Comparison of ENCODE assay signal across 8 mouse cellular contexts in the genomic region with DNA sequence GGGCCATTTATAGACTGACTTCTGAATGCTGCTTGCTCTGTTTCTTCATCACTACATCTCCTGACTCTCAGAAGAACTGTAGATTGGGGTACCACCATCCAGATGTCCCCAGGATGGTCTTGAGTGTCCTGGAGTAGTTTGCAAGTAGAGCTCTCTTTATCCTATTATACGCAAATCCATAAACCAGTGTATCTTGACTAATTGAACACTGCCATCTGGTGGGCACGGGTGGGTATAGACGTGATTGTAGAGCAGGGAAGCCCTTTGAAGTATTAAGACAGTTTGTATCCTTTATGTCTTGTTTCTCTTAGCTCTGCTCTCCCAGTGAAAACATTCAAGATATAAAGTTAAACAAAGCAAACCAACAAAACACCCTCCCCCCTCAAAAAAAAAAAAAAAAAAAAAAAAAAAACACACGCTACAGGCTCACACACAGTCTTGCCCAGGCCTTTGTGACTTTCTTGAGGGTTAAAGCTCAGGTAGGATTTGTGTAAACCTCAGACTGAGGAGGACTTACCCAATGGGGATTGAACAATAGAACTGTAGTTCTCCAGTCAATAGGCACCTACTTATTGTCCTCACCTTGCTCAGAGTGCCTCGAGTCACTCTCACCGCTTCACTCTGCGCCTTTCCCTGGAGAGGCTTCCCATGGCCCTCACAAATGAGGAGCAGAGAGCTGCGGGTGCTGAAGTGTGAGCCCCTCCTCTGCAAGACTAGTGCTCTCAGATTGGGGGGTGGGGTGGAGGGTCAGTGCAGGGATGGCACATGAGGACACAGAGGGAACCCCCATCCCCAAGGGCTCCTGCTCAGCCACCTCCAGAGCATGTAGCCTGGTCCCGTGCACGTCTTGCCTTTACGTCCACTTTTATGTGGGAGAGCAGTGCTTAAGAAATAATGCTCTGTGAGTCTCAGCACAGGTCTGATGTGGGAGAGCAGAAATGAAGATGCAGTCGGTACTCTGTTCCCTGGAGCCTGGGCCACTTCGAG. TPM values are rescaled to one million over a fixed set of nuclear protein-coding genes. Genes with fewer than 3 reads are reported as not detected.
A peak's percentile ranks its signal among the peaks of the same experiment; 100 is the strongest.
DNase-seq lines count a peak whose midpoint lies in the region; ATAC-seq and TF ChIP-seq lines count a peak whose summit lies in the region.

No protein-coding gene starts in this region.

- in situ Hi-C loops in ES-E14 (cut with MboI; ENCODE audit: low sequenced_read_pairs in 2 of 2, unreplicated experiment in 2 of 2) = no loop called here

- H3K36me3 ChIP-seq in ES-E14 (ENCODE audit: control insufficient read depth, insufficient read depth, low read length, poor library complexity, severe bottlenecking) = no peaks in the 10 kb centered on the region
- no peaks in the 10 kb centered on the region for H3K36me3 ChIP-seq in embryonic facial prominence, embryonic 15.5 days

- no peak for ATAC-seq in embryonic facial prominence, embryonic 15.5 days (ENCODE audit: insufficient number of reproducible peaks, low FRiP score, low TSS enrichment, low read depth)
- peak; percentile 65 to 76; a peak in 3 of 4 replicates for ATAC-seq in hematopoietic stem cell, adult 5-6 weeks (replicated peaks in 1 of 2; ENCODE audit: insufficient read depth in 1 of 2, low FRiP score in 2 of 2, low TSS enrichment in 1 of 2, low read depth in 1 of 2, poor library complexity in 2 of 2, severe bottlenecking in 2 of 2)

- no peaks in the 10 kb centered on the region for H3K9me3 ChIP-seq in ES-E14 (ENCODE audit: control insufficient read depth, insufficient read depth, low read depth, low read length)
- H3K9me3 ChIP-seq in embryonic facial prominence, embryonic 15.5 days (replicated peaks) = no peaks in the 10 kb centered on the region

- peaks cover 0 to 9% of the 10 kb centered on the region in 2 experiments; a peak in 1 of 4 replicates for H3K4me1 ChIP-seq in ES-E14 (ENCODE audit: control insufficient read depth in 2 of 2, insufficient read depth in 2 of 2, low read length in 2 of 2, poor library complexity in 1 of 2)
- H3K4me1 ChIP-seq in embryonic facial prominence, embryonic 15.5 days = peaks cover 26% of the 10 kb centered on the region

- no peaks in the 10 kb centered on the region for H3K27me3 ChIP-seq in embryonic facial prominence, embryonic 15.5 days

- no peak overlapping the region for H3K4me2 ChIP-seq in embryonic facial prominence, embryonic 15.5 days (replicated peaks)

- H3K9ac ChIP-seq in ES-E14 (ENCODE audit: insufficient read depth, low read depth, low read length, poor library complexity, severe bottlenecking) = no peak overlapping the region
- no peak overlapping the region for H3K9ac ChIP-seq in embryonic facial prominence, embryonic 15.5 days

- no peak overlapping the region for H3K4me3 ChIP-seq in ES-E14 (ENCODE audit: insufficient read depth in 1 of 2, low read depth in 1 of 2, low read length in 2 of 2, poor library complexity in 1 of 2, severe bottlenecking in 1 of 2)
- H3K4me3 ChIP-seq in embryonic facial prominence, embryonic 15.5 days (replicated peaks) = no peak overlapping the region

- peak; percentile 75 for DNase-seq in ES-E14 (ENCODE audit: low read depth, low spot score)
- DNase-seq in adrenal gland, postnatal 4 days (ENCODE audit: low spot score in 2 of 2) = peak; percentile 7 to 32
- DNase-seq in layer of hippocampus, postnatal 10 days (ENCODE audit: low spot score in 2 of 2) = peak; percentile 83 to 85
- peak; percentile 88 for DNase-seq in lung, postnatal 36 days
- DNase-seq in right cerebral cortex, adult 18-20 months = peak; percentile 77
- peak; percentile 26 for DNase-seq in urinary bladder, adult 2 months (ENCODE audit: low spot score)

- H3K27ac ChIP-seq in ES-E14 (ENCODE audit: insufficient read depth, low read depth, low read length, poor library complexity, severe bottlenecking) = no peak overlapping the region
- peak overlapping the region; percentile 80 for H3K27ac ChIP-seq in embryonic facial prominence, embryonic 15.5 days (replicated peaks)

- 61% methylated on average over 13 of the region's 13 CpGs for WGBS in embryonic facial prominence, embryonic 15.5 days

TF ChIP-seq in ES-E14, 5 proteins besides CTCF, POLR2A, EP300 and RAD21:
- TF ChIP-seq MAFK (IDR thresholded peaks at IDR 0.05; ENCODE audit: insufficient read depth, low read depth, low read length) (no peak), ZC3H11A (IDR thresholded peaks at IDR 0.05; ENCODE audit: borderline replicate concordance, low read depth, low read length) (peak; percentile 86), CHD2 (IDR thresholded peaks at IDR 0.05; ENCODE audit: low read depth, low read length) (no peak), HCFC1 (IDR thresholded peaks at IDR 0.05; ENCODE audit: borderline replicate concordance, insufficient read depth, low read length) (no peak), ZNF384 (IDR thresholded peaks at IDR 0.05; ENCODE audit: low read depth, low read length) (peak; percentile 56; the same call in 1 of the 2 replicates)

RNA-seq across cellular contexts. Expression of gene Zfp518b, which starts 51.9 kb away (rescaled TPM):
- 31.0 and 34.0 TPM in 2 replicates for total RNA-seq in ES-E14 (2012; rRNA removed)
- 10 to 100 TPM; 11.1 to 12.3 TPM for total RNA-seq in adrenal gland, postnatal 4 days (2021)
- 17.5 and 18.6 TPM in 2 replicates for polyA plus RNA-seq in embryonic facial prominence, embryonic 15.5 days (2015; fragmentation: Nextera tagmentation; extraction: Ambion mirVana)
- total RNA-seq in hematopoietic stem cell, adult 5-6 weeks (2017) = 4.7 and 6.1 TPM in 2 replicates
- 10 to 100 TPM; 24.3 to 24.7 TPM for total RNA-seq in layer of hippocampus, postnatal 10 days (2021)
- polyA plus RNA-seq in urinary bladder, adult 2 months (2012; rRNA removed) = 2.5 and 3.3 TPM in 2 replicates

Comparison
In these comparisons a context has a peak if more than half of its experiments do, and no peak if none do; other contexts are left out.
1. DNase-seq: peak in every context shown above with its lines; median percentile 88 in lung, postnatal 36 days; 84 in layer of hippocampus, postnatal 10 days; 77 in right cerebral cortex, adult 18-20 months; 75 in ES-E14; 26 in urinary bladder, adult 2 months; 20 in adrenal gland, postnatal 4 days.